Mouse (Mus musculus) left cerebral cortex, postnatal 4 days (tissue): ENCODE results near the gene Atg10. TPM values are rescaled to one million over a fixed set of nuclear protein-coding genes. Genes with fewer than 3 reads are reported as not detected.
A peak's percentile ranks its signal among the peaks of the same experiment; 100 is the strongest.
"Not testable (repeated sequence)": the region's sequence is repeated elsewhere in the genome, so short reads cannot be mapped to it uniquely, and the experiment has no call there.

Source experiments
- DNase-seq: peaks from one replicate; pipeline ENCODE4 v3.0.0-alpha.2; 2022
- intact Hi-C: fragments of 180-260 bp; cut with DNase I; formaldehyde crosslinking; loops from one replicate; pipeline ENCODE4 v1.15.1; 2025
- total RNA-seq, 2 experiments: library from RNA; stranded (reverse); gene quantifications; 2 replicates each; pipeline ENCODE4 v1.2.3; 2021

The Atg10 gene
- total RNA-seq, 2 experiments from 2014 or later, result 6.8 to 9.3 TPM

DNA sequence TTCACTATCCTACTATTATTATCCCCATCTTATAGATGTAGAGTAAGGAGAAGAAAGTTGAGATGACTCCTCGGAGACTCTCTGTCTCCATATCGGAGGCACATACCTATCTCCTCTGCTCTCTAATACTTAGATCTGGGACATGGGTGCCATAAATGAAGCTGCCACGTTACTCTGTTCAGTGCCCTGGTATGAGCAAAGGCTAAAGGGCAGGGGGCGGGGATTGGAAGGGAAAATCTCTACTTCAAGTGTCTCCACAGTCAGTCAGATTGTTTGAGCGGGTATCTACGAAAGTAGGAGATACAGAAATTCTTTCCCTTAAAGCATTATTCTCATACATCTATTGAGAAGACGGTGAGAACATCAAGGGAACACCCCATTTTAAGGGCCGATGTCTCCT, 257.8 kb downstream of the Atg10 start:
- no peak for DNase-seq
- intact Hi-C loops, result loop anchor here (5.0 to 10.0 kb wide), 3 partner anchors 126 to 729 kb away; partner anchors contain the start of gene Ssbp2

DNA sequence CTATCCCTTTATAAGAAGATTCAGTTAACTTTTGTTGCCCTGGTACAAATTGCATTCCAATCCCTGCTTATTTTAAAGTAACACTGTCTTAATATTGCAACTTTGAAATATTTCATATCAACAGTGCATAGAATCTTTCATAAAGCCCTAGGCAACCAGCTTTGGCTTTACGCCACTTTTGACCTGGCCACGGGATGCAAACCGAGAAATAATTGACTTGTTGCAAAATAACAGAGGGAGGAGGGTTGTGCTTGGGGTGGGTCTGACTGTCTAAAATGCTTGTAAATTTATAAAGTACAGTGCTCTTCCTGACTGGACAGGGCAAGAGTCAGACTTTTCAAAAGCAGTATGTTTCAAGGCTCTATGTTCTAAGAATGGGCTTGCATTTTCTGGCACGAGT, 259.3 kb downstream of the Atg10 start:
- intact Hi-C loops, result loop anchor here (10.0 kb wide), 1 partner anchor 730 kb away; no protein-coding TSS in a partner anchor
- no peak for DNase-seq

DNA sequence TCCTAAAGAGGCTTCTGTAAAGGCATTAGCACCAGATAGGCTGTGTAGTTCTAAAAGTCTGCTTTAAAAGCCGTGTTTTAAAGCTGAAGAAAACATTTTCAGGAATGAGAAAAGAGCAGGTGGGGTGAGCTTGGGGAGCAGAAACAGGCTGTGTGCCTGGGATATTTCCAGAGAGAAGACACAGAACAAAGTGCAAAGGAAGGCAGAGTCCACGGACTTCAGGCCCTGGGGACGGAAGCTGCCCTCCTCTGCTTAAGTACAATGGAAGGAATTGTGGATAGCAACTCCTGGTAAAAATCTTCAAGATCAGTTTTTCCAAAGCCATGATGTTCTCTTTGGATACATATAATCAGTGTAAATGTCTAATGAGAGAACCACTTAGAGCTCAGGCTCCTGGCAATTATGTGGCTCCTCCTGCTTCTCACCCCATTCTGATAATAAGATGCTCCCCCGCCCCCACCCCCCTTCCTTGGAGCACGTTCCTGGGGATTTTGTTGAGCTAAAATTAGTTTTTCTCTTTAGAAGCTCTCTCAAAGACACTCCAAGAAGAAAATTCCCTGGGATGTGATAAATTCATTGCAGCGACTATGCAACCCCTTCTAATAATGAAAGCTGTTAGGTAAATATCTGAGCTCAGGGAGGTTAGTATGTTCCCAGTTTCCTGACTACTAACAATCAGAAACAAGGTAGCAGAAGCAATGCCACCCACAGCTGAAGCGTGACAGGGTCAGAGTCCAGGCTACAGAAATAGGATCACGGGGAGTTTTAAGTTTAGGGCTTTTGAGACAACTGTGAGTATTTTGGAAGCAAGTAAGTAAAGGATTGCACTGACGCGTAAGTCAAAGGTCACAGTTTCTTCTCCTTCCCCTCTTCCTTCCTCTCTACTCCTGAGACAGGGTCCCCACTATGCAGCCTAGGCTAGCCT, 260.7 kb downstream of the Atg10 start:
- intact Hi-C loops, result loop anchor here (10.0 kb wide), 1 partner anchor 732 kb away; no protein-coding TSS in a partner anchor
- no peak for DNase-seq

DNA sequence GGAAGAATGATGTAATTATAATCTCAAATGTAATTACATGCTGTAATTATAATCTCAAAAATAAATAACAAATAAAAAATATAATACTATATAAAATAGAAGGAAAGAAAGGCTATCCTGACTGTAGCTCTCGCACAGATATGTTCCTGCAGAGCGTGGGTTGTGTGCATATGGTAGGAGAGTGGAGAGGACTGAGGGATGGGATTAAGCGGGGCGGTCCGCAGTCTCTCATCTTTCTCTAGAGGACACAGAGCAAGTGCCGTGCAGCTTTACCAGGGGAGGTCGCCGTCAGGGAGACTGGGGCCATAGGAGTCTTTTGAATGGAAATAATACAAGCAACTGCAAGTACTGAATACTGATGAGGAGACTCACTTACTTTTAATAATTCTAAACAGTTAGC, 263.2 kb downstream of the Atg10 start:
- intact Hi-C loops, result loop anchor here (10.0 kb wide), 1 partner anchor 734 kb away; no protein-coding TSS in a partner anchor
- DNase-seq, result no peak

DNA sequence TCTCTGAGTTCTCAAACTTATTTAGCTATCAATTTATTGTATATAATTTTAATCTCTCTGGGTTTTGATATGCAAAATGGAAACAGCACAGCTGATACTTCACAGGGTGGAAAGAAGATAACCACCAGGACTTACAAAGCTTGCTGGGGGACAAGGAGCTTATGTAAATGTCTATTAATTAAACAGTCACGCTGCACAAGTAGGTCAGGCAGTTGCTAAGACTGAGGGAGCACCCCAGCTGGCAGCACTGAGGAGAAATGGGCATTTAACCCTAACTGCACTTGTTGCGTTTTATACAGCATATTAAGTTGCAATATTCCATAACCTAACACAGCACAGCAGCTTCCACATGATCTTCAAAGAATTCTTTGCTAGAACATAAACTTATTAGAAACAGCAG, 264.9 kb downstream of the Atg10 start:
- intact Hi-C loops, result no loop called here

DNA sequence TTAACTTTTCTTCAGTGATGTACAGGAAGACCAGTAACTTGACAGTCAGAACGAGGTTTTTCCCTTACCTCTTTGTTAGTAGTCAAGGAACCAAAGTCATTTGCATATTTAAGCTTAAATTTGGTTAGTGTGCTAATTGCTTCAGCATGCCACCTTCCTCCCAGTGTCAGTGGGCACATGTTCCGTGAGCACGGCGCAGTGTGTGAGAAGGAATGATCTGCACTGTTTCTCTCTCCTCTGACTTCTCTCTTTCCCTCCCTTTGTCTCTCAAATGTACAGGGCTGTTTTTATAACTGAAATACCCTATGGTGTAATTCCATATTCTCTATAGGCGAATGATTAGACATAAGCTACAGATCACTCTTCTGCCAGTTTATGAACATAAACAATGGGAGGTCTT, 284.2 kb downstream of the Atg10 start:
- DNase-seq, result no peak
- intact Hi-C loops, result loop anchor here (10.0 kb wide), 1 partner anchor 855 kb away; no protein-coding TSS in a partner anchor

More for the DNA sequence above, 264.9 kb downstream of the Atg10 start:
- no peak for DNase-seq

DNA sequence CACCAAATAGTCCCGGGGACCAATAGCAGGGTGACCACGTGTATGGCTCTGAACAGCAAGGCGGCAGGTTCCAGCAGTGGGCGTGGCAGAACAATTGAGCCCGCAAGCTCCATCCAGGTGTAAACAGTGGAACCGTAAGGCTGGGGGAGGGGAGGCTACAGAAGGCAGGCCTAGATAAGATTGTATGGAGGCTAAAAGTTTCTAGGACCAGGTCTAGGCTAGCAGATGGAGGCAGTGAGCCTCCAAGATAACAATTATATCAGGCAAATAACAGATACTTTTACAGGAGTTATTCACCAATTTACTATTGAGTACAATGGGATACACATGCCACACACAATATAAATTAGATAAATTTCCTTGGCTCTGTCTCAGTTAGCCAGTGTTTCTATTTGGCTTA, 284.6 kb downstream of the Atg10 start:
- intact Hi-C loops, result loop anchor here (10.0 kb wide), 1 partner anchor 856 kb away; no protein-coding TSS in a partner anchor
- DNase-seq, result no peak

DNA sequence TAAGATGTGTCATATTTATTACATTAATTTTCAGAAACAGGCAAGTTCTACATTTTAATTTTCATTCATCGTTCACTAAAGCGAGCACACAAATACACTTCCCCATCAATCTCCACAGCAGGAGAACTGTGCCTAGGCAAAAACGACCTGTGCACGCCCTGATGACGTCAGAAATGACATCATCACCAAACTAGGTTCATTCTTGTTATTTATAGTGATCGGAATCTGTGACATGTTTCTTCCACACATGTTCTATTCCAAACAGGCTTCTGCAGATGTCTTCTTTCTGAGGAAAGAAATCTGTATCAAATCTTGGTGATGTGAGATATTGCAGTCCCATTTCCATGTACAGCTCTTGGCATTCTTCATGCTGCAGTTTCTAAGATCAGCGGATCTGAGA, 287.9 kb downstream of the Atg10 start:
- intact Hi-C loops, result loop anchor here (10.0 kb wide), 1 partner anchor 859 kb away; no protein-coding TSS in a partner anchor
- DNase-seq, result no peak

DNA sequence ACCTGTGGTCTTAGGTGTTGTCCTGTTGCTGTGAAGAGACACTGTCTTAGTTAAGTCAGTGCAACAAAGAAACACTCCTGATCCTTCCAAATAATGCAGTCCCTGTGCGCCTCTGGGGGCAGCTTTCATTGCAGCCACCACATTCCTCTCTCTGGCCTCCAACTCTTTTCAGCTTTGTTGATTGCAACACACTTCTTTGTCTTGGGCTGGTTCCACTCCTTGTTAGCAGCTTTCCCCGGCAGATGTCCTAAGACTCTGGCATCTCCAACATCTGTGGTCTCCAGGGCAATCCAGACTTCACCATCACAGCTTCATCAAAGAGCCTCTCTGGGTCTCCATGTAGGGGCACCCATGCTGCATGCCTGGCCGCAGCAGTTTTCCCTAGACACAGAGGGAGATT, 290.5 kb downstream of the Atg10 start:
- DNase-seq, result no peak

DNA sequence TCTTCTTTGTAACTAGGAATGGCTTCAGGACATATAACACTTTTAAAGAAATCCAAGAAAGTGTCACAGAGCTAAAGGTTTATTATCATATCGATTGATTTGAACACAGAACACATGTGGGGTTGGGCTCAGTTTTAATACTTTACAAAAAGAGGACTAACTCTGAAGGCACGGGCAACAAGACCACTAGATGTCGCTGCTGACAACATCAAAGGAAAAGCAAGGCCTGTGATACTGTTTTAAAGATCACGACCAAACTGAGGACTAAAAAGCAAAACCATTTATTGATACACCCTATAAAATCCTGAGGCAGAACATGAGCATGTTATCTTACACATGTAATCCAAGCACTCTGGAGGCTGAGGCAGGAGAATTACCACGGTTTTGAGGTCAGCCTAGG, 293.9 kb downstream of the Atg10 start:
- intact Hi-C loops, result loop anchor here (10.0 kb wide), 1 partner anchor 865 kb away; no protein-coding TSS in a partner anchor
- DNase-seq, result peak; percentile 69

More for the DNA sequence above, 290.5 kb downstream of the Atg10 start:
- intact Hi-C loops, result loop anchor here (10.0 kb wide), 1 partner anchor 862 kb away; no protein-coding TSS in a partner anchor

DNA sequence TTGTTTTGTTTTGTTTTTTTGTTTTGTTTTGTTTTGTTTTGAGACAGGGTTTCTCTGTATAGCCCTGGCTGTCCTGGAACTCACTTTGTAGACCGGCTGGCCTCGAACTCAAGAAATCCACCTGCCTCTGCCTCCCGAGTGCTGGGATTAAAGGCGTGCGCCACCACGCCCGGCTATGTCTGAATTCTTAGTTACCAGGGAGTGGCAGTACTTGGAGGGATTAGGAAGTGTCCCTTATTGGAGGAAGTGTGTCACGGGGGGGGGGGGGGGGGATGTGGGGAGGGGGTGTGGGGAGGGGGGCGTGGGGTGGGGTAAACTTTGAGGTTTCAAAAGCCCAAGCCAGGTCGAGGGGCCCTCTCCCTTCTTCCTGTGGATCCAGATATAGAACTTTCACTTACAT, 295.5 kb downstream of the Atg10 start:
- intact Hi-C loops, DNase-seq: not testable (repeated sequence)

DNA sequence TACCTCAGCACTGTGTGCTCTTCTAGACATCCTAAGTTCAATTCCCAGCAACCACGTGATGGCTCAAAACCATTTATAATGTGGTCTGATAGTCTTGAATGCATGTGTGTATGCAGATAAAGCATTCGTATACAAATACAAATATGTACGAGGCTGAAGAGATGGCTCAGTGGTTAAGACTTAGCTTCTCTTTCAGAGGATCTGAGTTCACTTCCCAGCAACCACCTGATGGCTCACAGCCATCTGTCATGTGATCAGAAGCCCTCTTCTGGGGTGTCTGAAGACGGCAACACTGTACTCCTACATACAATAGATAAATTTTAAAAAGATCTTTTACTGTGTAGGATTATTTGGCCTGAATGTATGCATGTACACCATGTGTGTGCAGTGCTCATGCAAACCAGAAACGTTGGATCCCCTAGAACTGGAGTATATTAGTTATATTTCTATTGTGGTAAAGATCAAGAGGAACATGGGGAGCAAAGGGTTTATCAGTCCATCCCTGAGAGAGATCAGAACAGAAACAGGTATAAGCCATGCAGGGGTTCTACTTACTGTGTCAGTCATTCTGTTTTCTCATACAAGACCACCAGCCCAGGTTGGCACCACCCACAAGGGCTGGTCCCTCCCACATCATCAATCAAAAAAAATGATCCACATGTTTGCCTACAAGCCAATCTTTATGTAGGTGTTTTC, 296.7 kb downstream of the Atg10 start:
- intact Hi-C loops, result no loop called here
- no peak for DNase-seq

DNA sequence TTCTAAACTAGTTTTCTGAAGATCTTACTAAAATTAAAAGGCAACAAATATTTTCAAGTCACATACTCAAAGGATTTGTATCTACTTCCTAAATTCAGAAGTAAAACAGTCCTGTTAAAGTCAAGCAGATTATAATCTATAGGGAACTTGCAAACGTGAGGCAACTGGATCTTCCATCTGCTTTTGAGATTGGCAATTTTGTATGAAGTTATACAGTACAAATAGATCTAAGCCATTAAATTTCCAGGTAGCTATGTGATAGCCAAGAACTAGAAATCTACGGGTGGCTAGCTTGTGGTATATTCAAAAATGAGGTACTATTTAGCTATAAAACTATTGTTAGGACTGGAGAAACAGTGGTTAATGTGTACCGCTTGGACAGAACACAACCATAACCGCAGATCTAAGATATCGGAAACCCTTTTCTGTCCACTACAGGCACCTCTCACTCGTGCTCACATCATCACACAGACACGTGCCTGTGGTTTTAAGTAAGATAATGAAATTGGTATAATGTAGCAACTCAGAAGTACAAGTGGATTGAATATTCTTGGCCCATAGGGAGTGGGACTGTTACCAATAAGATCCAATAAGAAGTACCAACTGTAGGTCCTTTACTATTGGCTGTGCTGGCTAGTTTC, 297.5 kb downstream of the Atg10 start:
- intact Hi-C loops, result no loop called here
- DNase-seq, result no peak

DNA sequence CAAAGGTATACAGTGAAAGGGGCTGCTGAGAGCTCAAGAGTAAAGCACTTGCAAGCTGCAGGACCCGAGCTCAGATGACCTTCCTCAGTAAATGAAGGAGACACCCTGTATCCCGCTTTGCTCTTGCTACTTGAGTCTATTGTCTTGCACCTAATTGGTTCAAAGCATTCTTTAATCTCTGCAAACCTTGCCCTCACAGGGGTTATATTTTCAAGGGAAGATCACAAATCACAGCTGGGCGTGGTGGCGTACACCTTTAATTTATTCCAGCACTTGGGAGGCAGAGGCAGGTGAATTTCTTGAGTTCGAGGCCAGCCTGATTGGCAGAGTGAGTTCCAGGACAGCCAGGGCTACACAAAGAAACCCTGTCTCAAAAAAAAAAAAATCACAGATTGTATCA, 298.6 kb downstream of the Atg10 start:
- intact Hi-C loops, result no loop called here
- no peak for DNase-seq

DNA sequence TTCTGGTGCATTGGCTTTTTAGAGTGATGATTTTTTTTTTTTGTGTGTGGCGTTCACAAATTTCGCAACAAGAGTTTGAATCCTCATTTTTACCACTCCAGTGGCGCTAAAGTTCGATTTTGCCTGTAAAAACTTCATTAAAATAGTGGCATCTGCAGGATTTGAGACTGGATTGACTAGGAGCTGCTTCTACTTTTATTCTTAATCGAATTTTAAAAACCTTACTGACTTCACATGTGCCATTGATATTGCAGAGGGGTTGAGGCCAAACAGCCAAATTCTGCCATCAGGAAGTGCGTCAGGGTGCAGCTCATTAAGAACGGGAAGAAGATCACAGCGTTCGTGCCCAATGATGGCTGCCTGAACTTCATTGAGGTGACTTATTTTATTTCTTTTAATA, 299.7 kb downstream of the Atg10 start:
- no peak for DNase-seq
- intact Hi-C loops, result no loop called here

DNA sequence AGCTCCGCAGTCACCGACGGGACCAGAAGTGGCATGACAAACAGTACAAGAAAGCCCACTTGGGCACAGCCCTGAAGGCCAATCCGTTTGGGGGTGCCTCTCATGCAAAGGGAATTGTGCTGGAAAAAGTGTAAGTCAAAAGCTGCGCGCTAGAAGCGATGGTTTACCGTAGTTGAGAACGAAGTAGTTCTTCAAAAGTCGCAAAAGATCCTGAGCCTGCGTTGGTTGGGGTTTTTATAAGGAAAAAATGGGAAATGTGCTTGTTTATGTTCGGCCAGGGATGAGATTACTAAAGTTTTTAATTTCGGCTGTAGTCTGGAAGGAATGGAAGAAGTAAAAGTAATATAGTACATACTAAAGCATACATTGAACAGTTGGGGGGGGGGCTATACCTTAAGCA, 300.2 kb downstream of the Atg10 start:
- intact Hi-C loops, DNase-seq: not testable (repeated sequence)

DNA sequence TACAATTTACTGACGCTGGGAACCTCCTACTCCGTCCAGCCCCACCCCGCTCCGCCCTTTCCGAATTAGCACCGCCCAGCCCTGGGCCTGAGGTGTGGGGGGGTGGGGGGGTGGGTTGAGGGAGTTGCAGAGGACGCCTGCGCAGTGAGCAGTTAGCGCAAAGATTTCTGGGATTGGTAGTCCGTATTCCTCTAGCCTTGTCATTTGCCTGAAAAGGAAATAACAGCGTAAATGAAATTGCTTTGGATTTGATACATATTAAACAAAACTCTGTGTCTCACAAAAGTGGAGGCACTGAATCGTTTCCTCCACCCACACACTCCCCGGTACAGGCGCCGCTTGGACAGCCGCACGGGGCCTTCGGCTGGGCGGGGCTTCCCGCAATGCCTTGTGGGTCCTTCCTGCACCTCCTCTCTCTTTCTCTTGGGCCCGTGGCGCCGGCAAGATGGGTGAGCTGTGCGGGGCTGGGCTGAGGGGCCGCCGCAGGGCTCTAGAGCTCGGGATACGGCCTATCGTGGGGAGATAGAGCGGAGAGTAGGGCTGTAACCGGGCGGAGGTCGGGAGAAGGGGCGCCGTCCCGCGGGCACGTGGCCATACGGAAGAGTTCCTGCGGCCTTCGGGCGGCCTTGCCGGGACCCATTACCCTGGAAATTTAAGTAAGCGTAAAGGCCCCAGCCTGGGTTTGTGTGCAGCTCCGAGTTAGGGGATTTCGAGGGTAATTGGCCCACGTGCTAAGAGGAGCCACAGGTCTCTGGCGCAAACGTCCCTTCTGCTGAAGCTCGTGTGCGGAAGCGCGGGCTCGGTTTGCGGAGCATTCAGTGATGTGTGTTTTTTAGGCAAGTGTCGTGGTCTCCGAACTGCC, 300.8 kb downstream of the Atg10 start, which contains the start of gene Rps23:
Gene Rps23, plus strand, starts transcription at position 208 of the 862 bp plus-strand sequence.
- intact Hi-C loops, result no loop called here
- DNase-seq, result peak; percentile 90

DNA sequence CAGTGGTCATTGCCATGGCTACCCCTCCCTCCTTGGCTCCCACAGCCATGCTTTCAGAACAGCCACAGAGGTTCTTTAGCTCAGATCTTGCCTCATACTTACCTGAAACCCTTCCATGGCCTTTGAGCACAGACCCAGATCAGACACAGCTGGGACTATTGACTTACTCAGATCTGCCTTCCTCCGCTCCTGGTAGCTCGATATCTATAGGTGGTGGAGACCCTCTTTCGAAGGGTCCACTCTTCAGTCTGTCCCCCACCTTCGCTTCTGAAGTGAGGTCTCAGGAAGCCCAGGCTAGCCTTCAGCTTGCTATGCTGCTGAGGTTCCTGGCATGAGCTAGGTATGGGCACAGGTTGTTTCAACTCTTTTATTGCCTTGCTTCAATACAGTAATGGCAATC, 309.0 kb downstream of the Atg10 start:
- no peak for DNase-seq
- intact Hi-C loops, result no loop called here

DNA sequence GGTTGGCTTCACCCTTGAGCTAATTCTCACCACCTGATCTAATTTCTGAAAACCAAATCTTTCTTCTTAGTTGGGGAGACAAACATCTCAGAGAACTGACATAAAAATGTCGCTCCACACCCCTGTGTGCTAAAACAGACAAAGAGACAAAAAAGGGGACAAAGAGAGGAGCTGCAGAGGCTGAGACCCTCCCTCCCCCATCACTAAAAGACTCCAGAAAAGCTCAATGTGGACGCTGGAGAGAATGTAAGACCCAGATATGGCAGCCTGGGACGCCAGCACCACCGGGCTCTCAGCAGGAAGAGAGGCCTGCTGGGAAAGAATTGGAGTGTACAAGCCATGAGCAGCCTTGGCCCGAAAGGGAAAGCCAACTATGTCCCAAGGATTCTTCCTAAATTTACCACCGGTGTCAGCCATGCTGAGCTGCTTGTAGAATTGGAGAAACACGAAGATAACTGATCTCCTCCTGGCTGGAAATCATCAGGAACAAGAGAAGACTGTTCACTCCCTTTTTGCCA, 310.0 kb downstream of the Atg10 start:
- intact Hi-C loops, result no loop called here
- DNase-seq, result no peak
